Mouse (Mus musculus) G1E-ER4 (cell line): ENCODE measurements around the gene Neurog1. TPM values are rescaled to one million over a fixed set of nuclear protein-coding genes. Genes with fewer than 3 reads are reported as not detected.

Experiments
- GATA1 ChIP-seq: IDR thresholded peaks from one replicate; pipeline ENCODE4 v1.8.0; 2012; ENCODE audit warnings: low read length, inconsistent platforms
- polyA plus RNA-seq: library from polyadenylated mRNA; stranded (reverse); fragments of >175 nt; gene quantifications from 2 replicates; pipeline ENCODE4 v1.2.3, GENCODE M21; 2012

The Neurog1 gene
- polyA plus RNA-seq, 1 experiment = not detected

GRCm38 (mm10) chr13:56240012-56240770, 11.8 kb downstream of the Neurog1 start:
- TF ChIP-seq GATA1 = no peak

- TF ChIP-seq GATA1 = no peak
Observed at GRCm38 (mm10) chr13:56237905-56238304, 14.1 kb downstream of the Neurog1 start.

GRCm38 (mm10) chr13:56236194-56236593, 15.8 kb downstream of the Neurog1 start:
- no peak for TF ChIP-seq GATA1

DNA sequence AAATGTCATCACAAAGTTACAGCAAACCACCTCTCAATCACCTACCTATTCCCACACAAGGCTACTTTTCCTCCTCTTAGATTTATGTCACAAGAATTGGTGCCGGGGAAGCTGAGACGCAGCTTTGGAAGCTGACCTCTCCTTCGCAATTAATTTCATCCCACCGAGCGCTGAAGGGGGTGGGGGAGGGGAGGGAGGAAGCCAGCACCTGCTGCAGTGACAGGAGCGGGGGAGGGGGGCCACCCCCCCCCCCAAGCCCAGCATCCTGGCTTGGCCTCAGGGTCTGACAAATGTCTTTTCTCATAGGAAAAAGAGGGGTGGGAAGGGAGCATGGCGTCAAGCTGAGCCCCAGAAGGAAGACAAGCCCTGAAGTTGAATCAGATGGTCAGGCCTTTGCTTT, 23.2 kb downstream of the Neurog1 start:
- TF ChIP-seq GATA1 = no peak

DNA sequence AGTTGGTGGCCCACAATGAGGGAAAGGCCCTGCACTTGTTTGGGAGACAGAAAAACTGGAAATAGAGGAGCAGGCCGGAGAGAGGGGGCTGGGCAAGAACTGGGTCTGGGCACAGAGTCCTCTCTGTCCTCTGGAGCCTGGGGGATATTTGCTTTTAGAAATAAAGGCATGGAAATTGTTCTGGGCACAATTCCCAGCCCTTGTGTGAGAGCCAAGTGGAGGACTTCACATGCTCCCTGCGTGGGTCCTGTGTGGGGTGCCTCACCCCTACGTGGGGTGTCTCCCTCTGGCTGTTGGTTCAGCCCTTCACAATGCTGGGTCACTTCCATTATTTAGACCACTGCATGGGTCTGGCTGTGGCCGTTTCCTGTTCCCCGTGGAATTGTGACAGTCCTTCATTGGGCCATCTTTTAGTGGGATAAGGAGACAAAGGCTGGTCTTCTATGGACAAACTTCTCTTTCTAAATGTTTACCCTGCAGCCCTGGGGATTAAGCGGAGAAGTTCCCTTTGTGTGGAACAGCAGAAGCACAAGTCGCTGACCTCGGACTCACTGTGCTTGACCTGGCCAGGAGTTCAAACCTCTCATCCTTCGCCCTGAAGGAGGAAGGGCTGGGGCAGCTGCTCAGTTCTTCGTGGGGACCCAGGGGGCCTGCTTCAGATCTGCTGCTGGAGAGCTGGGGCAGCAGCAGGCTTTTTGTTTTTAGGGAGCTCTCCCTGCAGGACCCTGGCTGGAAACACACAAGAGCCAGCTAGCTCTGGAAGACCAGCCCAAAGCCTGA, 25.6 kb downstream of the Neurog1 start:
- no peak for TF ChIP-seq GATA1

DNA sequence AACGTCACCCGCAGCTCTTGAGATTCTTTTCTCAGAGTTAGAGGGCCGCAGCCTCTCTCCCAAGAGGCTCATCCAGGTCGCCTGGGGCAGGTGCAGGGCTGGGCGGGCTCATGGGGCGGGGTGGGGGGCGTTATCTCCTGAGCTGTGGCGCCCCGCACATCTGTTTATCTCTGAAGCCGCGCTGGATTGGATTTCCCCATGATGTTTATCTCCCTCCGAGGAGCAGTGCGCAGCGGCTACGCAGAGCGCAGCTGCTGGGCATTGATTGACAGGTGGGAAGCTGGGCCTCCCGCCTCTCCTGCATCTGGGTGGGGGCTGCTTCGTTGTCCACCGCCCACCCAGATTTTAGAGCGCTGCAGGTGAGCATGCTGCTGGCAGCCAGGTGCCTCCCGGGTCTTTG, 28.3 kb downstream of the Neurog1 start:
- no peak for TF ChIP-seq GATA1

- TF ChIP-seq GATA1 = no peak
Observed at GRCm38 (mm10) chr13:56222849-56223246, 29.1 kb downstream of the Neurog1 start.

- TF ChIP-seq GATA1 = no peak
Observed at GRCm38 (mm10) chr13:56221995-56222848, 29.7 kb downstream of the Neurog1 start.

- TF ChIP-seq GATA1 = no peak
Observed at GRCm38 (mm10) chr13:56221129-56221910, 30.6 kb downstream of the Neurog1 start.

DNA sequence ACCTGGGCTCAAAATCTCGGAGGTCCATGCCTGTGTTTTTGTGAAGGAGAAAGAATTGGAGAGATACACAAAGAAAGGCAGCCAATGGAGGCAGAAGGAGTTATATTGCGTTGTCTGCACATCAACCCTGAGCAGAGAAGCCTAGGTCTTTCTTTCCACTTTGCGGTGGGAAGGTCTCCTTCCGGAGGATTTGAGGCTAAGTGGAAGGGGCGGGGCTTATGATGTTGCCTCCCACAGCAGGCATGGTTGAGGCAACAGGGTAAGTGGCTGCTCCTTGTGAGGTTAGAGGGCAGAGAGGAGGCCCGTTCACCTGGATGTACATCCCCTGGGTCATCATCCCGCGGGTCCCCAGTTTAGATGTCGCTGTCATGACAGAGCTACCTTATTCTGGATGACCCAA, 32.7 kb downstream of the Neurog1 start:
- TF ChIP-seq GATA1 = no peak

DNA sequence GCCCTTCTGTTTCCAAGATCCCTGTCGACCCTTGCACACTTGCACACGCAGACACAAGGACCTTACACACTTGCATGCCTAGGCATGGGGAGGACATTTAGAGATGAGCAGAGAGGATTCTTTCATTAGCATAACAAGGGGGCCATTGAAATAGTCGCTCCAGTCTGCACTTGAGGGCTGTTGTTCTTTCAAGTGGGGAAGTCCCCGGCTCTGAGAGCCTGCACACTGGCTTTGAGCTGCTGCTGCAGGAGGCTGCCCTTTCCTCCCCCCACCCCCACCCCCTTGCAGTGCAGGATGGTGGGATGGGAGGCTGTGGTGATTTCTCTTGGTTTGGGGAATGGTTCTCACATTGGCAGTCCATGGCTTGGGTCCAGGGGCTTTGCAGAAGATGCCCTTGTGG, 35.9 kb downstream of the Neurog1 start:
- no peak for TF ChIP-seq GATA1

- TF ChIP-seq GATA1 = no peak
Observed at GRCm38 (mm10) chr13:56214633-56215032, 37.3 kb downstream of the Neurog1 start.

GRCm38 (mm10) chr13:56209067-56209411, 42.9 kb downstream of the Neurog1 start:
- no peak for TF ChIP-seq GATA1

GRCm38 (mm10) chr13:56208225-56209066, 43.5 kb downstream of the Neurog1 start:
- no peak for TF ChIP-seq GATA1

Other genes with a start within 250 kb of the Neurog1 start
- 387 and 451 TPM in 2 replicates for gene H2afy, start 115.8 kb downstream of the Neurog1 start, polyA plus RNA-seq
- not detected in 2 replicates for gene Tifab, start 73.3 kb downstream of the Neurog1 start, polyA plus RNA-seq
- gene Cxcl14, start 44.4 kb upstream of the Neurog1 start, polyA plus RNA-seq = not detected in 2 replicates
- not detected in 2 replicates for gene Gm3045, start 174.4 kb upstream of the Neurog1 start, polyA plus RNA-seq
- gene Slc25a48, start 186.2 kb upstream of the Neurog1 start, polyA plus RNA-seq = not detected in 2 replicates
- not detected in 2 replicates for gene Il9, start 230.1 kb upstream of the Neurog1 start, polyA plus RNA-seq